Mouse (Mus musculus): Measurements from ENCODE around the gene Tmem150c. TPM values are rescaled to one million over a fixed set of nuclear protein-coding genes. Genes with fewer than 3 reads are reported as not detected.

Gene Tmem150c
- polyA plus RNA-seq, 2 experiments, result 4.8 to 7.3 TPM

- Histone ChIP-seq H3K9me3 (ENCODE audit: control insufficient read depth, low read length) (no peaks in the 10 kb centered on the region), H3K9ac (ENCODE audit: low read depth, low read length, severe bottlenecking) (no peak overlapping the region), H3K27me3 (ENCODE audit: control insufficient read depth, insufficient read depth, low read length) (no peaks in the 10 kb centered on the region), H3K4me2 (replicated peaks; ENCODE audit: low read depth, low read length, severe bottlenecking) (no peak overlapping the region), H3K4me1 (ENCODE audit: control insufficient read depth, insufficient read depth, low read length) (no peaks in the 10 kb centered on the region), H3K4me3 (replicated peaks; ENCODE audit: low read length) (no peak overlapping the region), H3K27ac (replicated peaks; ENCODE audit: low read depth, low read length) (no peak overlapping the region), H3K36me3 (ENCODE audit: control insufficient read depth, insufficient read depth, low read length) (peaks cover 42% of the 10 kb centered on the region)
- no peak for TF ChIP-seq POLR2A (IDR thresholded peaks at IDR 0.05; ENCODE audit: borderline replicate concordance, extremely low read depth, insufficient read depth, insufficient read length)
- no peak for ATAC-seq (ENCODE audit: low FRiP score, low read depth)
- no peak for DNase-seq (ENCODE audit: low spot score)
- 91% methylated on average over 2 of the region's 2 CpGs for WGBS
These were observed 90.1 kb downstream of the Tmem150c start for GRCm38 (mm10) chr5:100069526-100069925.

- no peak for TF ChIP-seq POLR2A (IDR thresholded peaks at IDR 0.05; ENCODE audit: borderline replicate concordance, extremely low read depth, insufficient read depth, insufficient read length)
- Histone ChIP-seq H3K9me3 (ENCODE audit: control insufficient read depth, low read length) (no peaks in the 10 kb centered on the region), H3K4me2 (replicated peaks; ENCODE audit: low read depth, low read length, severe bottlenecking) (no peak overlapping the region), H3K4me1 (ENCODE audit: control insufficient read depth, insufficient read depth, low read length) (no peaks in the 10 kb centered on the region), H3K9ac (ENCODE audit: low read depth, low read length, severe bottlenecking) (no peak overlapping the region), H3K27me3 (ENCODE audit: control insufficient read depth, insufficient read depth, low read length) (no peaks in the 10 kb centered on the region), H3K4me3 (replicated peaks; ENCODE audit: low read length) (no peak overlapping the region), H3K27ac (replicated peaks; ENCODE audit: low read depth, low read length) (no peak overlapping the region), H3K36me3 (ENCODE audit: control insufficient read depth, insufficient read depth, low read length) (peaks cover 50% of the 10 kb centered on the region)
- whole genome bisulfite sequencing, result 93% methylated on average over 16 of the region's 16 CpGs
- ATAC-seq (ENCODE audit: low FRiP score, low read depth) (no peak), DNase-seq (ENCODE audit: low spot score) (no peak)
These were observed 92.0 kb downstream of the Tmem150c start for GRCm38 (mm10) chr5:100067579-100067978.

GRCm38 (mm10) chr5:100060876-100061275, 98.7 kb downstream of the Tmem150c start:
- Histone ChIP-seq H3K27ac (replicated peaks; ENCODE audit: low read depth, low read length) (no peak overlapping the region), H3K4me2 (replicated peaks; ENCODE audit: low read depth, low read length, severe bottlenecking) (no peak overlapping the region), H3K4me1 (ENCODE audit: control insufficient read depth, insufficient read depth, low read length) (0 out of 2 replicates have a peak, but pooled peaks cover 4% of the 10 kb centered on the region), H3K36me3 (ENCODE audit: control insufficient read depth, insufficient read depth, low read length) (peaks cover 64% of the 10 kb centered on the region), H3K9me3 (ENCODE audit: control insufficient read depth, low read length) (no peaks in the 10 kb centered on the region), H3K27me3 (ENCODE audit: control insufficient read depth, insufficient read depth, low read length) (no peaks in the 10 kb centered on the region), H3K9ac (ENCODE audit: low read depth, low read length, severe bottlenecking) (no peak overlapping the region), H3K4me3 (replicated peaks; ENCODE audit: low read length) (no peak overlapping the region)
- DNase-seq (ENCODE audit: low spot score) (no peak), ATAC-seq (ENCODE audit: low FRiP score, low read depth) (no peak)
- 91% methylated on average over 14 of the region's 14 CpGs for WGBS
- TF ChIP-seq POLR2A (IDR thresholded peaks at IDR 0.05; ENCODE audit: borderline replicate concordance, extremely low read depth, insufficient read depth, insufficient read length), result no peak

GRCm38 (mm10) chr5:100059326-100059725, 100.3 kb downstream of the Tmem150c start:
- no peaks in the 10 kb centered on the region for H3K27me3 ChIP-seq (ENCODE audit: control insufficient read depth, insufficient read depth, low read length)
- peaks cover 4% of the 10 kb centered on the region; the same call in 1 of the 2 replicates for H3K4me1 ChIP-seq (ENCODE audit: control insufficient read depth, insufficient read depth, low read length)
- TF ChIP-seq POLR2A (IDR thresholded peaks at IDR 0.05; ENCODE audit: borderline replicate concordance, extremely low read depth, insufficient read depth, insufficient read length), result no peak
- ATAC-seq (ENCODE audit: low FRiP score, low read depth) (no peak), DNase-seq (ENCODE audit: low spot score) (no peak)
- H3K9ac ChIP-seq (ENCODE audit: low read depth, low read length, severe bottlenecking), result no peak overlapping the region
- WGBS, result 64% methylated on average over 6 of the region's 6 CpGs
- no peak overlapping the region for H3K27ac ChIP-seq (replicated peaks; ENCODE audit: low read depth, low read length)
- no peaks in the 10 kb centered on the region for H3K9me3 ChIP-seq (ENCODE audit: control insufficient read depth, low read length)
- no peak overlapping the region for H3K4me2 ChIP-seq (replicated peaks; ENCODE audit: low read depth, low read length, severe bottlenecking)
- H3K4me3 ChIP-seq (replicated peaks; ENCODE audit: low read length), result no peak overlapping the region
- peaks cover 49% of the 10 kb centered on the region for H3K36me3 ChIP-seq (ENCODE audit: control insufficient read depth, insufficient read depth, low read length)

- H3K27me3 ChIP-seq (ENCODE audit: control insufficient read depth, insufficient read depth, low read length), result no peaks in the 10 kb centered on the region
- ATAC-seq (ENCODE audit: low FRiP score, low read depth) (no peak), DNase-seq (ENCODE audit: low spot score) (no peak)
- no peak overlapping the region for H3K9ac ChIP-seq (ENCODE audit: low read depth, low read length, severe bottlenecking)
- H3K4me1 ChIP-seq (ENCODE audit: control insufficient read depth, insufficient read depth, low read length), result peaks cover 4% of the 10 kb centered on the region; the same call in 1 of the 2 replicates
- H3K4me2 ChIP-seq (replicated peaks; ENCODE audit: low read depth, low read length, severe bottlenecking), result no peak overlapping the region
- TF ChIP-seq POLR2A (IDR thresholded peaks at IDR 0.05; ENCODE audit: borderline replicate concordance, extremely low read depth, insufficient read depth, insufficient read length), result no peak
- no peak overlapping the region for H3K27ac ChIP-seq (replicated peaks; ENCODE audit: low read depth, low read length)
- no peak overlapping the region for H3K4me3 ChIP-seq (replicated peaks; ENCODE audit: low read length)
- H3K36me3 ChIP-seq (ENCODE audit: control insufficient read depth, insufficient read depth, low read length), result peaks cover 43% of the 10 kb centered on the region
- 36% methylated on average over 6 of the region's 6 CpGs for WGBS
- H3K9me3 ChIP-seq (ENCODE audit: control insufficient read depth, low read length), result no peaks in the 10 kb centered on the region
These were observed 100.9 kb downstream of the Tmem150c start for GRCm38 (mm10) chr5:100058729-100059128.

Measured in limb, embryonic 14.5 days (tissue).